Mouse (Mus musculus): Measurements from ENCODE around the gene Ppid. TPM values are rescaled to one million over a fixed set of nuclear protein-coding genes. Genes with fewer than 3 reads are reported as not detected.

The Ppid gene
- total and polyA plus RNA-seq, 3 experiments, result 32.6 to 235 (median 156) TPM

GRCm38 (mm10) chr3:79563511-79563910 lies 27.6 kb upstream of the Ppid start:
- no peak for ATAC-seq (ENCODE audit: extremely low read depth, insufficient number of reproducible peaks, low FRiP score, poor library complexity, severe bottlenecking)
- Histone ChIP-seq H3K27me3 (ENCODE audit: insufficient read depth, low read length) (no peaks in the 10 kb centered on the region), H3K4me3 (ENCODE audit: low read depth, low read length) (no peak overlapping the region), H3K36me3 (replicated peaks) (peaks cover 58% of the 10 kb centered on the region), H3K4me1 (ENCODE audit: insufficient read depth, low read depth, low read length) (peaks cover 66% of the 10 kb centered on the region), H3K9me3 (replicated peaks) (no peaks in the 10 kb centered on the region)
- TF ChIP-seq POLR2AphosphoS5 (IDR thresholded peaks at IDR 0.05; ENCODE audit: insufficient replicate concordance, low read depth, low read length), result no peak
- no peak for DNase-seq (ENCODE audit: low spot score)

- Histone ChIP-seq H3K36me3 (replicated peaks) (peaks cover 43% of the 10 kb centered on the region), H3K4me1 (ENCODE audit: insufficient read depth, low read depth, low read length) (peaks cover 67% of the 10 kb centered on the region), H3K27me3 (ENCODE audit: insufficient read depth, low read length) (no peaks in the 10 kb centered on the region), H3K9me3 (replicated peaks) (no peaks in the 10 kb centered on the region), H3K4me3 (ENCODE audit: low read depth, low read length) (no peak overlapping the region; the same call in 1 of the 2 replicates)
- TF ChIP-seq CTCF (IDR thresholded peaks at IDR 0.05; ENCODE audit: low read depth, low read length) (no peak), POLR2AphosphoS5 (IDR thresholded peaks at IDR 0.05; ENCODE audit: insufficient replicate concordance, low read depth, low read length) (no peak), TAL1 (conservative IDR thresholded peaks at IDR 0.05; ENCODE audit: low read depth, low read length) (no peak), GATA1 (IDR thresholded peaks at IDR 0.05; ENCODE audit: borderline replicate concordance, low read length) (no peak), GATA2 (IDR thresholded peaks at IDR 0.05; ENCODE audit: borderline replicate concordance, low read depth, low read length) (no peak)
- DNase-seq (ENCODE audit: low spot score) (no peak), ATAC-seq (ENCODE audit: extremely low read depth, insufficient number of reproducible peaks, low FRiP score, poor library complexity, severe bottlenecking) (no peak)
Measured at GRCm38 (mm10) chr3:79564875-79565606, 26.1 kb upstream of the Ppid start.

DNA sequence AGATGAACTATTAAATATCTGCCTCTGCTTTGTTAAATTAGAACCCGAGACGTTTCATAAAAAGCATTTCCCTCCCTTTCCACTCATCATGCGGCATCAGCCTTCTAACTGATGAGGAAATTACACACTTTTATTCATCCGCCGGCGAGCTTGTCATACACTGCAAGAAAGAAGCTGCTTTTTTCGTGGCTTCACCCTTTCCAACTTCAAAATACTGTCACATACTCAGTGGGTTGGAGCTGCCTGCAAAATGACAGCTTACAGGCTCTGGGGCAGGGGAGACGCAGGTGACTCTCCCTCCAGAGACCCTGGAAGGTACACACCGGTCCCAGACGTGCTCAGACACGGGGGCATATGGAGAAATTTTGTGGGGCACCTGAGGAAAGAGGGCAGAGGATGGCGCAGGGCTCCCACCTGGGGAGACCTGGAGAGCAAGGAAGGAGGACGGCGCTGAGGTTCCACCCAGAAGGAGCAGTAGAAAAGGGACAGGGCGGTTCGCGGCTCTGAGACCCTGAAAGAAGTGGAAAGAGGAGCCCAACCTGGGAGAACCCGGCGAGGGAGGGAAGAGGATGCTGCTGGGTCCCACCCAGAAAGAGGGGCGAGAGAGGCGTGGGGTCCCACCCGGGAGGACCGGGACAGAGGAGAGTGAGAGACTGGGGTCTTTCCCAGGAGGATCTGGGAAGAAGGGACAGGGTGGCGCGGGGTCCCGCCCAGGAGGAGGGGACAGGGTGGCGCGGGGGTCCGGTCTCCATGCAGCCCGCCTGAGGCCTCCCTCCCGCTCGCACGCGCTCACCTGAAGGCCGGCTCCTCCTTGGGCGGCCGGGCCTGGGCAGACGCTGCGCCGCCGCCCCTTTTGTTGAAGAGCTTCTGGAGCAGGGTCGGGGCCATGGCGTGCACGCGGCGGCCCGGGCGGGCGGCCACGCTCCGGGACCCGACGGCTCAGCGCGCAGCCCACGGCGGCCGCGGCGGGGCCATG lies 24.1 kb upstream of the Ppid start:
- Histone ChIP-seq H3K9me3 (replicated peaks) (no peaks in the 10 kb centered on the region), H3K4me3 (ENCODE audit: low read depth, low read length) (peak overlapping the region; percentile 91), H3K4me1 (ENCODE audit: insufficient read depth, low read depth, low read length) (peaks cover 68% of the 10 kb centered on the region), H3K36me3 (replicated peaks) (peaks cover 33% of the 10 kb centered on the region), H3K27me3 (ENCODE audit: insufficient read depth, low read length) (no peaks in the 10 kb centered on the region)
- no peak for TF ChIP-seq GATA1 (IDR thresholded peaks at IDR 0.05; ENCODE audit: borderline replicate concordance, low read length)
- TF ChIP-seq CTCF (IDR thresholded peaks at IDR 0.05; ENCODE audit: low read depth, low read length), result no peak
- no peak for DNase-seq (ENCODE audit: low spot score)
- ATAC-seq (ENCODE audit: extremely low read depth, insufficient number of reproducible peaks, low FRiP score, poor library complexity, severe bottlenecking), result no peak

- DNase-seq (ENCODE audit: low spot score), result peak; percentile 92
- Histone ChIP-seq H3K4me3 (ENCODE audit: low read depth, low read length) (peak within 1 kb of the TSS; percentile 91), H3K4me1 (ENCODE audit: insufficient read depth, low read depth, low read length) (peaks cover 68% of the 10 kb centered on the region), H3K27me3 (ENCODE audit: insufficient read depth, low read length) (no peaks in the 10 kb centered on the region), H3K9me3 (replicated peaks) (no peaks in the 10 kb centered on the region), H3K36me3 (replicated peaks) (peaks cover 25% of the 10 kb centered on the region)
- TF ChIP-seq GATA1 (IDR thresholded peaks at IDR 0.05; ENCODE audit: borderline replicate concordance, low read length), result no peak
- peak; percentile 84 for ATAC-seq (ENCODE audit: extremely low read depth, insufficient number of reproducible peaks, low FRiP score, poor library complexity, severe bottlenecking)
Measured at GRCm38 (mm10) chr3:79567703-79568362, 23.3 kb upstream of the Ppid start, which contains the start of gene Fnip2. TSS of gene Fnip2 (minus strand) at chr3:79567796.

DNA sequence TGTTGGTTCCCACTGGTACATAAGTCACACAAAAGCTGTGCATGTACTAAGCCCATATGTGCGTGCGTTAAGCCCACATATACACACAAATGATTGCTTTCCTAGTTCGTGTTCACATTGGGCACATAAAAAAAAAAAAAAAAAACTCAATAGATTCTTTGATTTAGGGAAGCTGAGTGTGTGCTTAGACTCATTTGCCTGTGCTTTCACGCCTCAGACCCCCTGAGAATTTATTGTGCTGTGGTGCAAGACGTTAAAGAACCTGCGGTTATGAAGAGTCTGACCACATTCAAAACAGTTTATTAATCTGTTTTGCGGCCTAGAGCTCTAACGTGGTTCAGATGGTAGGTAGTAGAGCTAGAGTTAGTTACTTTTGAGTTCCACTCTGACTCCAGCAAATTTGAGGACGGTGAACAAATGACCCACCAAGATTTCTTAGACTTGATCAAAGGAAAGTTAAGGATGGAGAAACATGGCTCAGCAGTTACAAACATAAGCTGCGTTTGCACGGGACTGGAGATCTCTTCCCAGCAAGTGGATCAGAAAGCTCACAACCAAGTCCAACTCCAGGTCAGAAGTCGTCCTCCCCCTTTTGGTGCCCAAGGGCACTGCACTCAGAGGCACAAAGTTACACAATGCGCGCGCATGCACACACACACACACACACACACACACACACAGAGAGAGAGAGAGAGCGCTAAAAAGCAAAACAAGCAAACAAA lies 22.4 kb upstream of the Ppid start:
- no peaks in the 10 kb centered on the region for H3K9me3 ChIP-seq (replicated peaks)
- H3K4me3 ChIP-seq (ENCODE audit: low read depth, low read length), result no peak overlapping the region
- no peaks in the 10 kb centered on the region for H3K27me3 ChIP-seq (ENCODE audit: insufficient read depth, low read length)
- peaks cover 16% of the 10 kb centered on the region for H3K36me3 ChIP-seq (replicated peaks)
- H3K4me1 ChIP-seq (ENCODE audit: insufficient read depth, low read depth, low read length), result peaks cover 66% of the 10 kb centered on the region
- no peak for ATAC-seq (ENCODE audit: extremely low read depth, insufficient number of reproducible peaks, low FRiP score, poor library complexity, severe bottlenecking)
- DNase-seq (ENCODE audit: low spot score), result no peak
- no peak for TF ChIP-seq GATA2 (IDR thresholded peaks at IDR 0.05; ENCODE audit: borderline replicate concordance, low read depth, low read length)
- no peak for TF ChIP-seq GATA1 (IDR thresholded peaks at IDR 0.05; ENCODE audit: borderline replicate concordance, low read length)
- no peak for TF ChIP-seq CTCF (IDR thresholded peaks at IDR 0.05; ENCODE audit: low read depth, low read length)
- no peak for TF ChIP-seq POLR2AphosphoS5 (IDR thresholded peaks at IDR 0.05; ENCODE audit: insufficient replicate concordance, low read depth, low read length)
- no peak for TF ChIP-seq TAL1 (conservative IDR thresholded peaks at IDR 0.05; ENCODE audit: low read depth, low read length)

- Histone ChIP-seq H3K27me3 (ENCODE audit: insufficient read depth, low read length) (no peaks in the 10 kb centered on the region), H3K4me3 (ENCODE audit: low read depth, low read length) (no peak overlapping the region), H3K36me3 (replicated peaks) (peaks cover 15% of the 10 kb centered on the region), H3K4me1 (ENCODE audit: insufficient read depth, low read depth, low read length) (peaks cover 67% of the 10 kb centered on the region), H3K9me3 (replicated peaks) (no peaks in the 10 kb centered on the region)
- ATAC-seq (ENCODE audit: extremely low read depth, insufficient number of reproducible peaks, low FRiP score, poor library complexity, severe bottlenecking) (no peak), DNase-seq (ENCODE audit: low spot score) (no peak)
- TF ChIP-seq TAL1 (conservative IDR thresholded peaks at IDR 0.05; ENCODE audit: low read depth, low read length), result no peak
- TF ChIP-seq GATA1 (IDR thresholded peaks at IDR 0.05; ENCODE audit: borderline replicate concordance, low read length), result no peak
- TF ChIP-seq POLR2AphosphoS5 (IDR thresholded peaks at IDR 0.05; ENCODE audit: insufficient replicate concordance, low read depth, low read length), result no peak
- TF ChIP-seq GATA2 (IDR thresholded peaks at IDR 0.05; ENCODE audit: borderline replicate concordance, low read depth, low read length), result no peak
- no peak for TF ChIP-seq CTCF (IDR thresholded peaks at IDR 0.05; ENCODE audit: low read depth, low read length)
Measured at GRCm38 (mm10) chr3:79569351-79569681, 21.8 kb upstream of the Ppid start.
